Mouse (Mus musculus): ENCODE measurements at regions not wholly inside any gene's neighbourhood (a gene's known extent, or its start where the extent isn't known, plus 50 kb on each side); places are given as distances from the start of the nearest gene placed in this dataset.

DNA sequence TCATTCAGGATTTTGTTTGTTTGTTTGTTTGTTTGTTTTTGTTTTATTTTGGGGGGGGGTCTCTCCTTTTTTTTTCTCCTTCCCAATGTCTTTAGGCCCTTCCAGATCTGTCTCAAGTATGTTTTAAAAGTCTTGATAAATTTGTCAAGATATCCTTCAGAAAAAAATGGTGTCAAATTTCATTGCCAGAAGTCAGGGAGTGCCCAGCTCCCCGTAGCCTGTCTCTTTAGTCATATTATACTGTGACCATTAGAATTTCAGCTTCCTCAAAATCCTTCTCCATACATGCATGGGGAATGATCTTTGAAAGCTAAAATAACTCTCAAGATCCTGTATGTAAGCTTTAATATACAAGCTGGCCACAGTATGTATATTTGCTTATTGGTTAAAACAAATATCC lies 134.3 kb upstream of the Lpp start:
- no peak for DNase-seq (ENCODE audit: low read depth, low spot score)

DNA sequence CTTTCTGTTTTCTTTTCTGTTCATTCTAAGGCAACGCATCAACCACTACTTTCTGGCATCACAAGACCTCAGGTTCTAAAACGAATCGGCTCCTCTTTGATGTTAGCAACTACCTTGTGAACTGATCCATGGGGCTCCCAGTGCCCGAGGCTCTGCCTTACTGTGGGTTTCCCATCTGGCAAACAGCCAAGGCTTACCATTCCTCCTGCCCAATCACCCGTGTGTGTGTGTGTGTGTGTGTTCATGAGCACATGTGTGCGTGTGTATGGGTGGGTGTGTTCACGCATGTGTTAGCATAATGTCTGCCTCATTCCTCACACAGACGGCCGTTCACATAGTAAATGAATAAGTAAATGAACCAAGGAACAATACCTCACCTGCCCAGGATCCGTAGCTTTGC lies 138.3 kb upstream of the Lpp start:
- DNase-seq (ENCODE audit: low read depth, low spot score) = no peak

DNA sequence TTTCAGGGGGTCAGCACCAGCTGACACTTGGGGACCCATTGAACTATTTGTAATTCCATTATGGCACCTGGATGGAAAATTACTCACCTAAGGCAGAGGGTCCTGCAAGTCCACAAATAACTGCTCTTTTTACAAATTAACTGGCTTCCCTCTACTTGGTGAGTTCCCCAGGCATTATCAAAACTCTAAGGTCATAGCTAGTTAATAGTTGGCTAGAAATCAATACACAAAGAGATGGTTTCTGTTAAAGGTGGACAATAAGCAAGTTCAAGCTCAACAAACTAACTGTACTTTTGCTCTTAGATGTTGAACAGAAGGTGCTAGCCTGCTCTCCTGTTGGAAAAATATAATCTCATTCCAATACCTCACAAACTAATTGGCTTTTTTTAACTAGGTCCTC lies 138.7 kb upstream of the Lpp start:
- DNase-seq (ENCODE audit: low read depth, low spot score) = no peak

DNA sequence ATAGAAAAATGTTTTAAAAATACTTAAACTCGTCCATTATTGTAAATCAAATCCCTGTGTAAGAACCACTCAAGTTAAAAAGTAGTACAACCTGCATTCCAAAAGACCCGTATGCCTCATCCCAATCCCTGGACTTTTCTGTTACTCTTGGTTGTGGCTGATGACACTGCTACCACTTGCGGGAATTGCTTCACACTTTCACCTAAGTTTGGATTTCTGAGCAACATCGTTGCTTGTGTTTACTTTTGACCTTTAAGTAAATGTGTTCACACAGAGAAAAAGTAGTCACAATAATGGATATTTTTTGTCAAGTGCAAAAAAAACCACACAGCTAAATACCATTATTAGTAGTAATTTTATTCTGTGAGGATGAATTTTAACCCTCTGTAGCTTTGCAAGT lies 139.2 kb upstream of the Lpp start:
- DNase-seq (ENCODE audit: low read depth, low spot score) = no peak

DNA sequence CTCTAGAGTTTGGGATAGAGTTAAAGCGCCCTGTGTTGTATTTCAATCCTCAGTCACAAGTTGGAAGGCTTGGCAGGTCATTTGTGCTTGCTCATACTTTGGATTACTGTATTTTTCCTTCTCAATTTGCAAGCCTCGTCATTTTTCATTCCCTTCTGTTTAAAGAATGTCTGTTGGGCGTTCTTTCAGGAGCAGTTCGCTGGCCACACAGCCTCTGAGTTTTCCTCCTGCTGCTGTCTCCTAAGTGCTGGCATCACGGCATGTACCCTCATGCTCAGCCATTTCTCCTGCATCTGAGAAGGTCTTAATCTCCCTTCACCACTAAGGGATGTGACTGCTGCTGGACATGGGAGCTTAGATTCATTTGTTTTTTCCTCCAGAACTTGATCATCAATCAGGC lies 146.0 kb upstream of the Lpp start:
- DNase-seq (ENCODE audit: low read depth, low spot score) = no peak

DNA sequence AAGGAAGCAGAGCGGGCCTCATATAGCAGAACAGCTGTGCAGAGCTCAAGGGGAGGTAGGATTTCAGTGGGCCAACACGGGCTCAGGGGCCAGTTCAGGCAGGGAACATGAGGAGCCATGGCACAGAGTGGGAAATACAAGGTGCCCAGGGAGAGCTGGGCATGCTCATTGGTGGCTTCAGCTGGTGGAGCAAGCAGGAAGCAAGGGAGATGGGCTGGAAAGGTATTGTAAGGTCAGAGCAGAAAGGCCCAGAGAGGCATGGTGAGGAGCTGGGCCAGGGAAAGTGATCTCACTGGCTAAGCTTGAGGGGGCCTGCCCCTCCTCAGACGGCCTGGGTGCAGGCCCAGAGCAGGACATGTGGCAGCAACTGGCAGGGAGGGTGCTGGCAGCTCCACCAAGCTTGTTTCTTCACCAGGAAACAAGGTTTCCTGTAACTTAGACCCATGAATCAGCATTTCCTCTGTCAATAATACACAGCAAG lies 155.2 kb upstream of the Lpp start:
- DNase-seq (ENCODE audit: low read depth, low spot score) = peak; percentile 42

DNA sequence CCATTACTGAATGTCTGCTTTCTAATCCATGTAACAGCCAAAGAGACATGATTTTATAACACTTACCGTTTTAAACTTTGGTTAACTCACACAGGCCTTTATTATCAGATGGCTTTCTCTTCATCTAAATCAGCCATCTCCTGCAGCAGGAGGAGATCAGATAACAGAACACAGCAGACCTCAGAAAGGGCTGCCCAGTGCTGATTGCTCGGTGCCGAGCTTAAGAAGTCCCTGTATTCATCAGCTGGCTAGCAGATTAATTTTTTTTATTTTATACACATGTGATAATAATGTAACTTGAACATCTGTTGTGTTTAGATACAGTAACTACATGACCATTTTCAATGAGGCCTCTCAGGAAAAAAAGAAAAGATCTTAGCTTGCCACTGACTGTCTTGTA lies 155.9 kb upstream of the Lpp start:
- no peak for DNase-seq (ENCODE audit: low read depth, low spot score)

DNA sequence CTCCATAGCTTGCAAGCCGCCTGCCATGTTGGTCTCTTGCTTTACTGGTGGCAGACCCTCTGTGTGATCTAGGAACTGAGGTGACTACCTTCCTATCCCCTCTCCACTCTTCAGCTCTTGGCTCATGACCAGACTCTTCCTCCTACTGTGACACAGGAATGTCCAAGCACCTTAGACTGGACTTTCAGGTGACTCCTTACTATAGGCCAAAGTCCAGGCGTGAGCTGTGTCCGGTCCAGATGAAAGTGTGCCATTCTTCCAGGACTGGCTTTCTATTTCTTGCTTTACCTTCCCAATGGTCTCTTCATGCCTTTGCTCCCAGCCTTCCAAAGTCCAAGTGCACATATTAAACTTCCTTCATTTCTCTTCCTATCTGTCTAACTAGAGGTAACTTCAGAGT lies 156.3 kb upstream of the Lpp start:
- no peak for DNase-seq (ENCODE audit: low read depth, low spot score)

DNA sequence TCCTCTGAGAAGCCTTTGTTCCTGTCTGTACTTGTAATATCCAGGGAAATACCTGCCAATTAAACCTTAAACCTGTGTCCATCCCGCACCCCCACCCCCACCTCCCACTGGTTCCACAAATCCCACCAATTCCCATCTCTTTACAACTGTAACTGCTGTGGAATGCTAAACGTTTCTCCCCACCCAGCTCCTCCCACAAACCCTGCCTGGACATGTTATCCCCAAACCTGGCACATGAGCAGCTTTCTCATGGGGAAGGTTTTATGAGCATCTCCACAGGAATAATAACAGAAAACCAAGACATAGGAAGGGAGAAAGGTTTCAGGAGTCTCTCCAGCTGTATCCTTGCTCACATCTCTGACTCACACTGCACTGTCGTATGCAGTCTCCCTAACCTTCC lies 156.8 kb upstream of the Lpp start:
- DNase-seq (ENCODE audit: low read depth, low spot score) = no peak

DNA sequence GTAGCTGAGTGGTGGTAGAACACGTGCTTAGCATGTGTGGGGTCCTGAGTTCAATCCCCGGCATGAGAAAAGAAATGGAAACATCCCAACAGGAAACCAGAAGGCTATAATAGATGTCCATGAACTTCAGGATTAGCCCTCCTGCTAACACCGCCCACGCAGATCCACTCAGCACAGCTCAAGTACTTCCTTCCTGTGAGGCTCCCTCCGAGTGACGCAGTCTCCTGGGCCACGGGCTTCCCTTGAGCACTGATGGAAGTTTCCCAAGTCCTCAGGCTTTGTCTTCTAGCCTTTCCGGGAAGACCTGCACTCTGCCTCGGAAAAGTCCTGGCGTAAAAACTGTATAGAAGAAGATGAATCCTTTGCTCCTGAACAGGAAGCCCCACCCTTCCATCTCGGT lies 158.5 kb upstream of the Lpp start:
- DNase-seq (ENCODE audit: low read depth, low spot score) = no peak

DNA sequence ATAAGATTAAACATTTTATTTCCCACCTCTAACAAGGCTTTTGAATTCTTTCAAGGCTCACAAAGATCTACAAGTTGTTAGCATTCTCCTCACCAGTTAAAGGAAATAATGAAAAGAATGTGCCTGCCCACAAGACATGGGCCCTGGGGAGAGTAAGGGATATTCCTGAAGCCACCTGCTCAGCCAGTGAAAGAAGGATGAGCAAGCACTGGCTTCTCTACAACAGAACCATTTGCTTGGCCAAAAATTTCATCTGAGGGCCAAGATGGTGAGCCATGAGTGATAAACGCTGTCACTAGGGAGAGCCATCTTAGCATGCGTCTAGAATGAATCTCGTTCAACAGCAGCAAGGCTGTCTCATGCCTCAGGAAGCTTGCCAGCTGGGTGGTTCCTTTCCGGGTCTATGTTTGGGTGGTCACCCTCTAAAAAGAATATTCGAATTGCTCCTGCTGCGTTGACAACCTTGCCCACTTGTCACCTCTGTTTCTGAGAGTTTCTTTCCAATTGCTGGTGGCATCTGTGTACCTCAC lies 161.2 kb upstream of the Lpp start:
- no peak for DNase-seq (ENCODE audit: low read depth, low spot score)

DNA sequence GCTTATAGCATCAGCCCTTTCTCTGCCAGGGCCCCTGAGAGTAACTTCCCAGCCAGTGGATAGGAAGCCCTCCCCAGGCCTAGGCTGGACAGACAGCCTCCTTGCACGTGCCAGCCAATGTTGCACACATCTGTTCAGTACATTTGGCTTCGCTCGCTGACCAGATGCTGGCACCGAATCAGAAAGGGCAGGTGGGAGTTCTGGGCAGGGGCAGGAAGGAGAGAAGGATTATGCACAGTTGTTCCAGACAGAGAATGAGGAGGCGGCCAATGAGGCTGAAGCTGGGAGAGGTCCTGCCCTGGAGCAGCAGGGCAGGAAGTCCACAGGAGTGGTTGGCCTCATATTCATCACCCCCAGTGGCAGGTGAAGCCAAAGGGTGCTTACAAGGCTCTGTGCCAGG lies 161.8 kb upstream of the Lpp start:
- no peak for DNase-seq (ENCODE audit: low read depth, low spot score)

DNA sequence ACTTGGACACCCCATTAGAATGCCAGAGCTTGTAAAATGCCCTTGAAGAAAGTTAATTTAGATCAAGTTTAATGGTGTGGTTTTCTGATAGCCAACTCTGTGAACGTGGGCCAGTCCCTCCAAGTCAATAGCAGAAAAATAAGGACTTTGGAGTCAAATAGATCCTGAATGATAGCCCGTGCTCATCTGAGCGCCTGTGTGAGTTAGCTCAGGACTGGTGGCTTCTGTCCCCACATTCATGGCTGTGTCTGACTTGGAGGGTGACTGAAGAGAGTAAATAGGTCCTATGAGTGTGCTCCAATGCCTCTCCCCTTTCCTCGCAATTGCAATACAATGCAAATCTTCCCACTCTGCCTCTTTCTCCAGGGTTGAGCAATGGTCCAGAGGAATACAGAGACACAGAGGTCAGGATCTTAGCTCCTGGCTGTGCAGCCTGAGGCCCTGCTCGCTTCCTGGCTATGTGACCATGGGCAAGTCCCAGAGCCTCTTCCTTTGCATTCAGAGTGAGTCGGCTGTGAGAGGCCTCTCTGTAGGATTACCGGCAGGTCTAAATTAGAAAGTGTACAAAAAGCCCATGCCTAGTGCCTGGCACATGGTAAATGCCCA lies 164.2 kb upstream of the Lpp start:
- no peak for DNase-seq (ENCODE audit: low read depth, low spot score)

DNA sequence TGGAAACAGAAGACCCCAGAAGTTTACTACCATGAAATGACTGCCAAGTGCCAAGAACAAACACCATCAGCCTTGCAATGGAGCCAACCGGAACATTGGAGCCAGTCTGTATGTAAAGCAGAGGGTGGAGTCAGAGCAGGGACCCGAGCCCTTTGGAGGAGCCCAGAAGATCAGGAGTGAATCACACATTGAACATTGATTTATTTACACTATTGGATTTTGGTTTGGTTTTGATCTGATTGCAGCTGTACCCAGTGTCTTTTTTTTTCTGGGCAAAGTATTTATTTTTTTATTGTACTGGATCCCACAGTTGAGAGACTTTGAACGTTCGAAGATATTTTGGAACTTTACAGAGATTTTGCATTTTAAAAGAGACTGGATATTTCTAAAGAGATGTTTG lies 167.4 kb upstream of the Lpp start:
- DNase-seq (ENCODE audit: low read depth, low spot score) = no peak

DNA sequence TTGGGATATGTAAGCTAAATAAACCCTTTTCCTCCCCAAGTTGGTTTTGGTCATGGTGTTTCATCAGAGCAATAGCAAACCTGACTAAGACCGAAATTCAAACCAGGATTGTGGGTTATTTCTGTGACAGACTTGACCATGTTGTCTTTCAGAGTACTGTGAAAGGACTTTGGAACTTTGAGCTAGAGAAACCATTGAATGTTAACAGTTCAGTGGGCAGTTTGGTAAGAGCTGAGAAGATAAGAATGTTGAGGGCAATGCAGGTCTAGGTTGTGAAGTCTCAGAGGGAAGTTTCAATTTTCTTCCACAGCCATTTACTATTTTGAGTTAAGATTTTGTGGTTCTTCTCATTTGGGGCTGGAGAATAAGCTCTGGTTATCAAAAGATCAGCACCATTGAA lies 168.2 kb upstream of the Lpp start:
- no peak for DNase-seq (ENCODE audit: low read depth, low spot score)

DNA sequence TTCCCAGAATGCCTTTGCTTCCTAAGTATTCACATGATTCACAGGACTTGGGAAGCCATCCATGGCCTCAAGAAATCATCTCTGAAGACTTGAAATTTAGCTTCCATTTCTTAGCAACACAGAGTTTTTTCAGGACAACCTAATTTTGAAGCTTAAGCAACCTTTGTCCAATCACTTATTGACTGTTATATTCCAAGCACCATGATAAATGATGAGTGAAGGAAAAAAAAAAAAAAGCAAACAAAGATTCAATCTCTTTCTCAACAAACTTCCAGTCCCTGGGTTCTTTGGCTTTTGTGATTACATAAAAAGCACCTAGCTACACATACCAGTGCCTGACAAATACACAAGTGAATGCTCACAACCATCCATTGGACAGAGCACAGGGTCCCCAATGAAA lies 169.4 kb upstream of the Lpp start:
- no peak for DNase-seq (ENCODE audit: low read depth, low spot score)

DNA sequence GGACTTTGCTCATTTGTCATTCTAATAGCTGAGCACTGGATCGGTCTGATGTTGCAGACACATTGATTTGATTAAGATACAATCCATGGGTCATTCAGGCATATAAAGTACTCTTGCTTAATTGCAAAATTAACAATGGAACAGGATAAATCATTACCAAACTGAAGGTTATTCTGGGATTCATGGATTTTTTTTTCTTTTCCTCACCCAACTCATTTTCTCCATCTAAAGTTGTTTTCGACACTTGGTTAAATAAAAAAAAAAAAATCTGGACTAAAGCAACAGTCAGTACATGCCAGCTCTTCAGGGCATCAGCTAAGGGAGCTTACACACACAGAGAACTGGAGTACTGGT lies 169.8 kb upstream of the Lpp start:
- DNase-seq (ENCODE audit: low read depth, low spot score) = no peak

DNA sequence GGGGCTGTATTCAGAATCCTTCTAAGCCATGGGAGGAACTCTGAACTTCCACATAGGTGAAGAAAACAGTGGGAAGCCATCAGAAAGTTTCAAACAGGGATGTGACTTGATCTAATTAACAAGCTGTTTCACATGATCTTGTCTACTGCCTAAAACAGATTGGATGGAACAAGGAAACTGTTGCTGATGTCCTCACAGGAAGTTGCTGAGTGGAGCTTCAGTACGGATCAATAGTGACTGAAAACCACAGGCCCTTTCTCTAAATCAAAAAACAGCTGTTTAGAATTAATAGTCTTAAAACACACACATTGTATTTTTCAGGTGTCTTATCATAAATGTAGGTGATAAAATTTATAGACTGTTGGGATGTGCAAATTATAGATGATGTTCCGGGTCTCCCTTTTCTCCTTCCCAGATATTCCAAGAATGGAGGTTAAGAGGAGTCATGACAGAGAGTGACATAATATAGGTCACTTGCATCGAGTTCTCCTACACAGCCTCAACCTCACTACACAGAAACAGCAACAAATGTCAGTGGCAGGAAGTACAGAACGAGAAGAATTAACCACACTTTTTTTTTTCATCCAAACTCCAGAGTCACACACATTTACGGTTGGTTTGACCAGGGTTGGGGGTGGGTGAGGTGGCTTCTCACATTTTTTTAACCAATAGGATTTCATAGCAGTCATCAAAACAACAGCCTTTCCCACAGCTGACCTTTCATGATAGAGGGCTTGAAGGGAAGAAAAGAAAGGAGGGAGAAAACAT lies 170.4 kb upstream of the Lpp start:
- peak; percentile 61 for DNase-seq (ENCODE audit: low read depth, low spot score)

DNA sequence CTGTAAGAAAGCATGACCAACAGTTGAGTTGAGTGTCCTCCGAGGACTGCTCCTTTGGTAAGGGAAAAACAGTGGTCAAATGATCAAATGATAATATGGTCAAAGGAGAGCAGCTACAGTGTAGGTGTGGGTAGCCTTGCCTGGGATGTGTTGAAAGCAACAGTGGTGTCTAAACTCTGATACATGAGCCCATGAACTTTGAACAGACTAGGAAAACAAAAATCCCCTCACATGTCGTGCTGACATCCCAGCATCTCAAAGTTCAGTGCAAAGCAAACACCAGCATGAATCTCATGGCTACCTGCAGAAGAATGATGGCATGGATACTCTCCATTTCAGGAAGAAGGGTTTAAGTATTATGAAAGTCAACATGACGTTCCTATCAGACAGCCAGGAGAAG lies 171.3 kb upstream of the Lpp start:
- no peak for DNase-seq (ENCODE audit: low read depth, low spot score)

DNA sequence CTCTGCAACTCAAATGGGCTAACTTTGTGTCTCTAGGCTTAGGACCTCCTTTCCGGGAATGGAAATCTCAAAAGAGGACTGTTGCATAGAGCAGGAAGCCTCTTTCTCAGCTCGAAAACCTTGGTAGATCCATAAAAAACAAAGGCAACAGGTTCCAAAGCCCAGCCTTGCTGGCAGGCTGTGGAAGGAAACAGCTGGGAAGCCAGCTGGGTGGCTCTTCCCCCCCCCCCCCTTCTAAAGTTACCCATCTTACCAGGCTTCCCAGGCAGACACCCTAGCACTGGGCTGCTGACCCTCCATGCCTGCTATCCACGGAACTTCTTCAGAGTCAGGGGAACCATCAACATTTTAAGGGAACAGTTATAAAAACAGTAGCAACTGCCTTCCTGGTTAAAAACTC lies 172.7 kb upstream of the Lpp start:
- DNase-seq (ENCODE audit: low read depth, low spot score) = no peak

DNA sequence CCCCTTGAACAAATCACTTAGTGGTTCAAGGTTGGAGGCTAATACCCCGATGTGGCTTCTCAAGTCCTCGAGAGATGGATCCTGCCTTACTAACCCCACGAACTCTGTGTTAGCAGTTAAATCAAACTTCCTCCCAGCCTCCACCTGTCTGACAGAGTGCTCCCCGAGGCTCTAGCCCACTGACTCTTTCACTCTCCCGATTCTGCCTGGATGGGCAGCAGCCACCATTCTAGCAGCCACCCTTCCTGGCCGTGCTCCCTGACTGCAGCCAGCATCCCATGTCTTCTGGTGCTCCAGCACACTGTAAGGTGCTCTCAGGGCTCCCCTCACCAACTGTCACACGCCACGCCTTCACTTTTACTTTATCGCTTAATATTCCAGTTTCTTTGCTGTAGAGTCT lies 173.6 kb upstream of the Lpp start:
- no peak for DNase-seq (ENCODE audit: low read depth, low spot score)

DNA sequence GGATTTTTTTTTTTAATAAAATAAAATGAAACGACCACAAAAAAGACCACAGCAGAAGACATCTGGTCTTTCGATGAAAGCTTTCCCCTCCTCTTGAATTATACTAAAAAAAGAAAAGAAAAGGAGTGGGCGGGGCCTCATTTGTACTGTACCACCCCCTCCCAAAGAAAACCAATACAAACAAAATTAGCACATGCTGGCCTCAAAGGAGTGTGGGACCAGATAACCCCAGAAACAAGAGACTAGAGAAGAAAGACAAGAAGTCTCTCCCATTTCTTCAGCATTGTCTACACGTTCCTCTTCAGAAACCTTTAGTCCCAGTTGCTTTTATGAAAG lies 174.5 kb upstream of the Lpp start:
- DNase-seq (ENCODE audit: low read depth, low spot score) = no peak

DNA sequence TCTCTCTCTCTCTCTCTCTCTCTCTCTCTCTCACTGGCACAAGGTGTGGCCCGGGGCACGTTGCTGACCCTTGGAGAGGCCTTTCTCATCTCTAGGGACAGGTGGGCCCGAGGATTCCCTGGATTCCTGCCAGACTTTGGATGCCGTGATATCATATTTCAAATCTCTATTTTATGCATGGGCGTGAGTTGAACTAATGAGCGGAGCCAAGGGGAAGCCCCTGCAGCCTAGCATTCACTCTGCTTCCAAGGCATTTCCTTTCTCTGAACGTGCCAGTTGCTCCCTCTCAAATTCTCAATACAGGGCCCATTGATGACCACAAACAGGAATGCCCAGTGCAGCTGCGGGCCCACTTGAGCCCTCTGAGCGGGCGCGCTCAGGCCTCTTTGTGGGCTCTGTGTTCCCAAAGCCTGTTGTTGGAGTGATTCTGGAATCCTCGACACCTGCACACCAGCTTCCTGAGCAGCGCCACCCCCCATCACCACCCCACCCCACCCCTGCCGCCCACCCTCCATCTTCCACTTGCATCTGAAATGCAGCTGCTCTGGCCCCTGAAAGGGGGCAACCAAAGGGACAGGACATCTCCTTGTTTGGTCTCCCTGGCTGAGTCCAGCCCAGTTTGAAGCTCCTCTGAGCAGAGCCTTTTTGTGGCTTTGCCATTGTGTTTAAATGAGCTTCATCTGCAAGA lies 175.0 kb upstream of the Lpp start:
- DNase-seq (ENCODE audit: low read depth, low spot score) = no peak
